Mouse (Mus musculus) MEL (cell line): ENCODE measurements around the gene Ran. TPM values are rescaled to one million over a fixed set of nuclear protein-coding genes. Genes with fewer than 3 reads are reported as not detected.

ENCODE experiments used
- DNase-seq: peaks from one replicate; pipeline ENCODE4 v3.0.0; 2011; ENCODE audit warnings: low read depth, low spot score
- H3K27ac ChIP-seq: 2 replicates; pipeline ENCODE4 v1.5.1; 2012; ENCODE audit warnings: low read depth, mild to moderate bottlenecking, control low read depth, low read length, moderate library complexity; ENCODE audit not compliant: control insufficient read depth
- H3K27me3 ChIP-seq, 2 experiments: fragments of 150-350 bp in 1 of 2; sonication (generic) in 1 of 2; 2 replicates each; pipeline ENCODE4 v1.6.1; 2012; ENCODE audit warnings: low read length in 2 of 2, mild to moderate bottlenecking in 2 of 2, improper control_type of control experiment in 1 of 2, moderate library complexity in 1 of 2; ENCODE audit not compliant: insufficient read depth in 2 of 2, control insufficient read depth in 1 of 2
- H3K36me3 ChIP-seq, 2 experiments: 2 replicates each; pipeline ENCODE4 v1.6.1; 2012 to 2014; ENCODE audit warnings: low read length in 2 of 2, improper control_type of control experiment in 1 of 2, inconsistent platforms in 1 of 2, mild to moderate bottlenecking in 1 of 2; ENCODE audit not compliant: insufficient read depth in 2 of 2, control insufficient read depth in 1 of 2
- H3K4me1 ChIP-seq, 2 experiments: fragments of 150-350 bp in 1 of 2; sonication (generic) in 1 of 2; 2 replicates each; pipeline ENCODE4 v1.6.1; 2012; ENCODE audit warnings: low read length in 2 of 2, improper control_type of control experiment in 1 of 2, mild to moderate bottlenecking in 1 of 2; ENCODE audit not compliant: insufficient read depth in 2 of 2, control insufficient read depth in 1 of 2
- H3K4me3 ChIP-seq, 2 experiments: fragments of 150-350 bp in 1 of 2; sonication (generic) in 1 of 2; 2 replicates each; pipeline ENCODE4 v1.5.1; 2012; ENCODE audit warnings: low read depth in 2 of 2, low read length in 2 of 2, mild to moderate bottlenecking in 2 of 2, moderate library complexity in 2 of 2, control low read depth in 1 of 2, improper control_type of control experiment in 1 of 2; ENCODE audit not compliant: control insufficient read depth in 1 of 2, insufficient read depth in 1 of 2
- H3K79me2 ChIP-seq: 2 replicates; pipeline ENCODE4 v1.6.1; 2012; ENCODE audit warnings: mild to moderate bottlenecking, low read length, moderate library complexity; ENCODE audit not compliant: control insufficient read depth, poor library complexity, insufficient read depth
- H3K9ac ChIP-seq: 2 replicates; pipeline ENCODE4 v1.6.1; 2012; ENCODE audit warnings: low read depth, mild to moderate bottlenecking, control low read depth, low read length, moderate library complexity; ENCODE audit not compliant: control insufficient read depth, poor library complexity, severe bottlenecking
- H3K9me3 ChIP-seq: fragments of 150-350 bp; sonication (generic); replicated peaks from 2 replicates; pipeline ENCODE4 v1.6.1; 2012; ENCODE audit warnings: mild to moderate bottlenecking, low read length, improper control_type of control experiment, moderate library complexity; ENCODE audit not compliant: insufficient read depth
- BHLHE40 ChIP-seq: IDR thresholded peaks from 2 replicates; pipeline ENCODE4 v1.6.1; 2012; ENCODE audit warnings: low read depth, mild to moderate bottlenecking, inconsistent platforms, low read length, improper control_type of control experiment, borderline replicate concordance
- CHD1 ChIP-seq: IDR thresholded peaks from 2 replicates; pipeline ENCODE4 v1.6.1; 2012; ENCODE audit warnings: low read depth, mild to moderate bottlenecking, inconsistent platforms, low read length, improper control_type of control experiment
- CTCF ChIP-seq, 3 experiments: IDR thresholded peaks in 2 of 3; conservative IDR thresholded peaks in 1 of 3; 2 replicates each; pipeline ENCODE4 v1.5.1; 2011 to 2012; ENCODE audit warnings: low read length in 3 of 3, low read depth in 2 of 3, mild to moderate bottlenecking in 2 of 3, improper control_type of control experiment in 1 of 3, inconsistent platforms in 1 of 3, mixed read lengths in 1 of 3, moderate library complexity in 1 of 3; ENCODE audit not compliant: control insufficient read depth in 1 of 3, insufficient read depth in 1 of 3, poor library complexity in 1 of 3, severe bottlenecking in 1 of 3
- EP300 ChIP-seq, 2 experiments: IDR thresholded peaks; 2 replicates each; pipeline ENCODE4 v1.6.1; 2011; ENCODE audit warnings: improper control_type of control experiment in 2 of 2, low read length in 2 of 2, low read depth in 1 of 2, mild to moderate bottlenecking in 1 of 2
- ETS1 ChIP-seq: IDR thresholded peaks from 2 replicates; pipeline ENCODE4 v1.6.1; 2012; ENCODE audit warnings: low read depth, mild to moderate bottlenecking, inconsistent platforms, low read length, improper control_type of control experiment, moderate library complexity
- GABPA ChIP-seq: IDR thresholded peaks from 2 replicates; pipeline ENCODE4 v1.6.1; 2012; ENCODE audit warnings: low read depth, mild to moderate bottlenecking, inconsistent platforms, low read length, improper control_type of control experiment, moderate library complexity
- HCFC1 ChIP-seq: IDR thresholded peaks from 2 replicates; pipeline ENCODE4 v1.6.1; 2012; ENCODE audit warnings: low read depth, mild to moderate bottlenecking, inconsistent platforms, low read length, improper control_type of control experiment, moderate library complexity
- JUND ChIP-seq: IDR thresholded peaks from 2 replicates; pipeline ENCODE4 v1.6.1; 2011; ENCODE audit warnings: low read depth, mild to moderate bottlenecking, improper control_type of control experiment, low read length
- MAFK ChIP-seq: IDR thresholded peaks from 2 replicates; pipeline ENCODE4 v1.6.1; 2011; ENCODE audit warnings: low read depth, mild to moderate bottlenecking, low read length, improper control_type of control experiment, borderline replicate concordance
- MAX ChIP-seq: IDR thresholded peaks from 2 replicates; pipeline ENCODE4 v1.6.1; 2011; ENCODE audit warnings: low read length, improper control_type of control experiment
- MAZ ChIP-seq: IDR thresholded peaks from 2 replicates; pipeline ENCODE4 v1.6.1; 2012; ENCODE audit warnings: low read depth, mild to moderate bottlenecking, inconsistent platforms, low read length, improper control_type of control experiment
- MEF2A ChIP-seq: IDR thresholded peaks from 2 replicates; pipeline ENCODE4 v1.6.1; 2014; ENCODE audit warnings: low read depth, mild to moderate bottlenecking, inconsistent platforms, low read length, improper control_type of control experiment; ENCODE audit not compliant: poor library complexity, insufficient replicate concordance, severe bottlenecking; ENCODE audit errors: extremely low read depth
- MXI1 ChIP-seq: IDR thresholded peaks from 2 replicates; pipeline ENCODE4 v1.6.1; 2011; ENCODE audit warnings: mild to moderate bottlenecking, low read depth, low read length, improper control_type of control experiment
- MYC ChIP-seq: IDR thresholded peaks from 2 replicates; pipeline ENCODE4 v1.6.1; 2011; ENCODE audit warnings: low read depth, mild to moderate bottlenecking, low read length, improper control_type of control experiment, moderate library complexity
- NELFE ChIP-seq: IDR thresholded peaks from 2 replicates; pipeline ENCODE4 v1.6.1; 2011; ENCODE audit warnings: low read depth, low read length, improper control_type of control experiment
- NRF1 ChIP-seq: IDR thresholded peaks from 2 replicates; pipeline ENCODE4 v1.6.1; 2014; ENCODE audit warnings: low read depth, mild to moderate bottlenecking, inconsistent platforms, low read length, improper control_type of control experiment, moderate library complexity; ENCODE audit not compliant: poor library complexity, insufficient read depth, severe bottlenecking
- POLR2A ChIP-seq, 2 experiments: IDR thresholded peaks; 2 replicates each; pipeline ENCODE4 v1.6.1; 2011 to 2012; ENCODE audit warnings: low read length in 2 of 2, mild to moderate bottlenecking in 2 of 2, control low read depth in 1 of 2, improper control_type of control experiment in 1 of 2, low read depth in 1 of 2, moderate library complexity in 1 of 2; ENCODE audit not compliant: control insufficient read depth in 1 of 2, insufficient read depth in 1 of 2, poor library complexity in 1 of 2
- POLR2AphosphoS2 ChIP-seq: IDR thresholded peaks from 2 replicates; pipeline ENCODE4 v1.6.1; 2011; ENCODE audit warnings: low read length, improper control_type of control experiment
- SIN3A ChIP-seq: IDR thresholded peaks from 2 replicates; pipeline ENCODE4 v1.6.1; 2012; ENCODE audit warnings: low read length, improper control_type of control experiment, inconsistent platforms
- SMC3 ChIP-seq: IDR thresholded peaks from 2 replicates; pipeline ENCODE4 v1.6.1; 2011; ENCODE audit warnings: low read depth, low read length, improper control_type of control experiment
- TAL1 ChIP-seq: IDR thresholded peaks from 2 replicates; pipeline ENCODE4 v1.6.1; 2012; ENCODE audit warnings: mild to moderate bottlenecking, inconsistent platforms, low read length, moderate library complexity, mixed read lengths
- TBP ChIP-seq: IDR thresholded peaks from 2 replicates; pipeline ENCODE4 v1.8.0; 2011; ENCODE audit warnings: low read depth, low read length, improper control_type of control experiment
- TCF12 ChIP-seq: IDR thresholded peaks from 2 replicates; pipeline ENCODE4 v1.6.1; 2014; ENCODE audit warnings: low read depth, mild to moderate bottlenecking, inconsistent platforms, low read length, improper control_type of control experiment, moderate library complexity
- USF1 ChIP-seq: IDR thresholded peaks from 2 replicates; pipeline ENCODE4 v1.6.1; 2014; ENCODE audit warnings: low read depth, mild to moderate bottlenecking, inconsistent platforms, low read length, improper control_type of control experiment, moderate library complexity
- ZKSCAN1 ChIP-seq: IDR thresholded peaks from 2 replicates; pipeline ENCODE4 v1.6.1; 2012; ENCODE audit warnings: low read depth, mild to moderate bottlenecking, inconsistent platforms, low read length, improper control_type of control experiment, moderate library complexity
- ZMIZ1 ChIP-seq: IDR thresholded peaks from 2 replicates; pipeline ENCODE4 v1.6.1; 2012; ENCODE audit warnings: low read depth, mild to moderate bottlenecking, inconsistent platforms, low read length, improper control_type of control experiment, moderate library complexity
- ZNF384 ChIP-seq: IDR thresholded peaks from 2 replicates; pipeline ENCODE4 v1.6.1; 2012; ENCODE audit warnings: low read depth, mild to moderate bottlenecking, inconsistent platforms, low read length, improper control_type of control experiment
- polyA plus RNA-seq, 2 experiments: library from polyadenylated mRNA; stranded (reverse) in 1 of 2; unstranded in 1 of 2; fragments of >175 nt in 1 of 2; fragments of >200 nt in 1 of 2; gene quantifications; 2 replicates each; pipeline versions ENCODE4 v1.2.1 to v1.2.4; 2012; ENCODE audit warnings: low replicate concordance in 2 of 2, low read depth in 1 of 2; ENCODE audit not compliant: insufficient read length in 2 of 2, insufficient read depth in 1 of 2, missing spikeins in 1 of 2
- total RNA-seq: library from RNA; depleted of rRNA; stranded (reverse); fragments of 300-350 nt; gene quantifications from 2 replicates; pipeline ENCODE4 v1.2.3, GENCODE M21; 2012

Gene Ran
- total and polyA plus RNA-seq, 3 experiments, result 91.6 to 2,479 (median 950) TPM

GRCm38 (mm10) chr5:129016370-129016769 lies 3.5 kb upstream of the Ran start:
- Histone ChIP-seq H3K27ac (no peak overlapping the region), H3K9ac (no peak overlapping the region)

GRCm38 (mm10) chr5:129018782-129019489 lies 933 bp upstream of the Ran start:
- Histone ChIP-seq H3K27ac (peak overlapping the region; percentile 97), H3K9ac (peak overlapping the region; percentile 96), H3K9me3 (no peaks in the 10 kb centered on the region), H3K79me2 (peaks cover 28% of the 10 kb centered on the region), H3K27me3 (no peaks in the 10 kb centered on the region), H3K4me3 (peak overlapping the region; percentile 56 to 68), H3K4me1 (peaks cover 3 to 16% of the 10 kb centered on the region in 2 experiments; a peak in 3 of 4 replicates), H3K36me3 (peaks cover 12 to 13% of the 10 kb centered on the region in 2 experiments)
- TF ChIP-seq POLR2AphosphoS2 (no peak), MEF2A (no peak), MAFK (no peak), ETS1 (peak; percentile 92), ZMIZ1 (no peak), NRF1 (no peak; the same call in 1 of the 2 replicates), BHLHE40 (no peak), ZNF384 (no peak), MAZ (no peak), CTCF (IDR thresholded peaks at IDR 0.05 in 2 of 3, conservative IDR thresholded peaks at IDR 0.05 in 1 of 3; ENCODE audit: control insufficient read depth in 1 of 3, insufficient read depth in 1 of 3, low read depth in 2 of 3, low read length in 3 of 3, poor library complexity in 1 of 3, severe bottlenecking in 1 of 3) (no peak), CHD1 (0 out of 2 replicates have a peak, but pooled peaks have one; percentile 53), EP300 (IDR thresholded peaks at IDR 0.05; ENCODE audit: low read depth in 1 of 2, low read length in 2 of 2) (peak; percentile 35 to 47; a peak in 1 of 4 replicates), MYC (no peak), NELFE (no peak), SMC3 (no peak), MXI1 (peak; percentile 69), POLR2A (IDR thresholded peaks at IDR 0.05; ENCODE audit: control insufficient read depth in 1 of 2, insufficient read depth in 1 of 2, low read depth in 1 of 2, low read length in 2 of 2, poor library complexity in 1 of 2) (0 out of 4 replicates have a peak, but pooled peaks of 1 of the 2 experiments have one; percentile 17), MAX (peak; percentile 28; the same call in 1 of the 2 replicates), TCF12 (peak; percentile 31; the same call in 1 of the 2 replicates), GABPA (no peak), ZKSCAN1 (no peak), JUND (no peak), TAL1 (peak; percentile 4; the same call in 1 of the 2 replicates), HCFC1 (peak; percentile 34; the same call in 1 of the 2 replicates), TBP (no peak), USF1 (0 out of 2 replicates have a peak, but pooled peaks have one; percentile 16), SIN3A (peak; percentile 5)
- DNase-seq, result peak; percentile 83

More at GRCm38 (mm10) chr5:129016370-129016769, 3.5 kb upstream of the Ran start:
- Histone ChIP-seq H3K79me2 (peaks cover 18% of the 10 kb centered on the region), H3K4me1 (peaks cover 3 to 23% of the 10 kb centered on the region in 2 experiments; a peak in 3 of 4 replicates), H3K27me3 (no peaks in the 10 kb centered on the region), H3K9me3 (no peaks in the 10 kb centered on the region), H3K4me3 (no peak overlapping the region)
- no peak for DNase-seq
- no peak for TF ChIP-seq MAZ
- TF ChIP-seq ETS1, result peak; percentile 65; the same call in 1 of the 2 replicates
- TF ChIP-seq, all 39 proteins: peak for 1
- H3K36me3 ChIP-seq, result peaks cover 5 to 7% of the 10 kb centered on the region in 2 experiments
